Mouse (Mus musculus) liver, embryonic 18 days (tissue): ENCODE results near the gene Dek. TPM values are rescaled to one million over a fixed set of nuclear protein-coding genes. Genes with fewer than 3 reads are reported as not detected.

ENCODE experiments used
- polyA plus RNA-seq: library from polyadenylated mRNA; depleted of rRNA; stranded (reverse); fragments of >200 nt; gene quantifications from 2 replicates; pipeline ENCODE4 v1.2.3, GENCODE M21; 2012; rRNA removed

Dek gene
- 87.1 and 90.7 TPM in 2 replicates for polyA plus RNA-seq

GRCm38 (mm10) chr13:47105711-47106579, at the start of gene Dek:
TSS of gene Dek (minus strand) at chr13:47106201.

GRCm38 (mm10) chr13:47122537-47123430, 16.8 kb upstream of the Dek start, which contains the start of gene Rnf144b:
TSS of gene Rnf144b (plus strand) at chr13:47122656.

GRCm38 (mm10) chr13:47044617-47044947, 61.4 kb downstream of the Dek start, which contains the start of gene Tpmt:
TSS of gene Tpmt (minus strand) at chr13:47044737.

GRCm38 (mm10) chr13:47043030-47043680, 62.8 kb downstream of the Dek start, which contains the start of gene Kdm1b:
TSS of gene Kdm1b (plus strand) at chr13:47043499.

Other genes starting within 250 kb of the Dek start
- 3.5 TPM in 2 replicates for gene Kif13a, start 176.3 kb downstream of the Dek start, polyA plus RNA-seq
- 0.40 and 0.44 TPM in 2 replicates for gene Nhlrc1, start 91.4 kb downstream of the Dek start, polyA plus RNA-seq
- 3.1 and 3.4 TPM in 2 replicates for gene Kdm1b, start 62.7 kb downstream of the Dek start, polyA plus RNA-seq
- 12.4 and 17.5 TPM in 2 replicates for gene Tpmt, start 61.5 kb downstream of the Dek start, polyA plus RNA-seq
- gene Rnf144b, start 16.5 kb upstream of the Dek start, polyA plus RNA-seq: 4.8 and 5.8 TPM in 2 replicates